Mouse (Mus musculus) frontal cortex, adult 2 months (tissue): Measurements from ENCODE around the gene Gm6588. TPM values are rescaled to one million over a fixed set of nuclear protein-coding genes. Genes with fewer than 3 reads are reported as not detected.

Experiments used
- DNase-seq, 2 experiments: peaks; one replicate each; pipeline ENCODE4 v3.0.0; 2022; ENCODE audit warnings: low spot score in 1 of 2; ENCODE audit errors: extremely low spot score in 1 of 2
- polyA plus RNA-seq: library from polyadenylated mRNA; depleted of rRNA; stranded (reverse); fragments of >200 nt; gene quantifications from 2 replicates; pipeline ENCODE4 v1.2.3, GENCODE M21; 2012

Gm6588 gene
- polyA plus RNA-seq, 1 experiment, result not detected

DNA sequence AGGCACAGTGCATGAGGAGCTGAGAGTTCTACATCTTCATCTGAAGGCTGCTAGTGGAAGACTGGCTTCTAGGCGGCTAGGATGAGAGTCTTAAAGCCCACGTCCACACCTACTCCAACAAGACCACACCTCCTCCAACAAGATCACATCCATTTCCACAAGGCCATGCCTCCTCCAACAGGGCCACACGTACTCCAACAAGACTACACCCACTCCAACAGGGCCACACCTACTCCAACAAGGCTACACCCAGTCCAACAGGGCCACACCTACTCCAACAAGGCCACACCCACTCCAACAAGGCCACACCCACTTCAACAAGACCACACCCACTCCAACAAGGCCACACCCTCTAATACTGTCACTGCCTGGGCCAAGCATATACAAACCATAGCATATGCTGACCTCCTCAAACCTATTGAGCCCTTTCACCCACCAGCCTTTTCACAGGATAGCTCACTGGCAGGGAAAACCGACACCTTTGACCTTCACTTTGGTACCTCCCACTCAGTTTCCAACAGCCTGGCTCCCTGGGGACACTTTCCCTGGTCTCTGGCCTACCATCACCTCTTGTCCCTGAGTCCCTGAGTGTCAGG is 19.9 kb downstream of the Gm6588 start:
- no peak for DNase-seq

DNA sequence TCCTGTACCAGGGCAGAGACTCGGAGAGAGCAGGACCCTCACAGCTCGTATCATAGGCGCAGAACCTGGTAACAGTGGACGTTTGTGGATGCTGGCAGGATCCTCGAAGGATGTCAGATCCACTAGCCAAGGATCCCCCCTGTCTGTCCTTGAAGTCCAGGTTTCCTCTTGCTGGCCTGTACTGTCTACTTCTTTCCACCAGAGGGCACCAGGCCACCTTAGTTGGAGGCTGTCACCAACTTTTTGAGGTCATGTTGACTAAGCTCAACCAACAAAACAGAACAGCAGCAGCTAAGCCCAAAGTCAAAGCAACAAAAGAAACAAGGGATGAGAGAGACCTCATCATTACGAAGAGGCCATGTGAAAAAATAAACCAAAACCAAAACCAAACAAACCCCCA is 20.9 kb downstream of the Gm6588 start:
- peak in 1 of 2 experiments; percentile 81 for DNase-seq

DNA sequence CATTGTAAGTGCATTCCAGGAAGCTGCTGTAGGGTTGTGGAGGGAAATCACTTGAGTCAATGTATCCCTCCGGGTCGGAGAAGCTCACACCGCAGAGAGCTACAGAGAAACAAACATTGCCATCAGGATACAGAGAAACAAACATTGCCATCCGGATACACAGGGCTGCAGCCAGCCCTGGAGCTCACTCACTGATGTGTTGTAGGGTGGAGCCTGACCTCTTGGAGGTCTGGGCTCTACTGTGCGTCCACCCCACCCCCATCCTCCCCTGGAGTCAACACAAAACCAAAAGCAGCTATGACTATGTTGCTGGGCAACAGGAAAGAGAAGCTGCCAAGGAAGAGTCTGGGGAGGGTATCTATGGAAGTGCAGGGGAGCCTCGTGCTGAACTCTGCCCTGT is 24.2 kb downstream of the Gm6588 start:
- DNase-seq, result no peak

DNA sequence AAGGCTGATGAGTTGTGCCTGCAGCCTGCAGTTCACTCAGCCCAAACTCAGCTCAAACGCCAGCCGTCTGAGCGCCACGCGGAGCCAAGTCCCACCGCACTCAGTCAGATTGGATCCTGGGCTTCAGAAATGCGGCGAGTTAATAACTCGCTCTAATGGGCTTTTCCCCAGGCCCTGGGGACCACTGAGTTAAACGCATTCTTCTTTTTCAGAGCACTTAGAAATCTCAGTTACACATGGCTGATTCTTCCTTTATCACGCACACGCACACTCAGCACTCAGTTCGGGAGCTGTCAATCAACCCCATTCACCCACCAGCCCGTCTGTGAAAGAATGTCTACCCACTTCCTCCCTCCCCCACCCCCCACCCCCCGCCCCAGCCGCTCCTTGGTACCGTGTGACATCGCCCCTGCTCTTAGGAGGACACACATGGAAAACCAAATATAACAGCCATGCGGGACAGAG is 32.8 kb downstream of the Gm6588 start:
- DNase-seq, result no peak

DNA sequence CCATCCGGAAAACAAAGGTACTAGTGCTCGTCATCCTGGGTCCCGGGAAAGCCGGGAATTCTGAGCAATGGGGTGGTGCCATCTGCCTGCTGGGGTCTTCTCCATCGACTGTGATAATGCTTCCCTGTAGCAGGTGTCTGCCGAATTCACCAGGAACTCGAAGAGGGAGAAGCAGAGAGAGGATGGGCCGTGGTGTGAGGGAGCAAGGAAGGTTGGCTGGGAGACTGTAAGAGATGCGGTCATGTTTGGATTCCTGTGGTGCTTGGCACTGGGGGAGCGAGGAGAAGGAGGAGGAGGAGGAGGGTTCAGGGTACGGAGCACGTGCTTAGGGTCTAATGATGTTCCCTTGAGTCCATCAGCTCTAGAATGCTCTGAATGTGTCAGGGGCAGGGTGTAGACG is 33.3 kb downstream of the Gm6588 start:
- no peak for DNase-seq

DNA sequence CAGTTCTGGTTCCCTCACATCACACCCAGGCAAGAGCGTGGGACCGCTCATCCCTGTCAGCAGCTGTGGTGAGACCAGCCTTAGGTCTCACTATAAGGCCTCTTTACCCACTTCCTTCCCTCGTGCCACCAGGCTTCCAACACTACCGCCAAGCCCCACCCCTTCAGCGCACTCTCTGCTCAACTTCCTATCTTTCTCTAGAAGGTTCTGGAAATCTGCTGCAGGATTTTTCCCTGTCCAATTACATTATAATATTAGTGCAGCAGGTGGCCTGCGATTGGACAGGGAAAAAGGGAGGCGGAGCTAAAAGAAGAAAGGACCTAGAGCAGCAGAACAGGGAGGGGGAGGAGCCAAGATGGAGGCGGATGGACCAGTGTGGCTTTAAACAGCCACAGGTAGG is 33.8 kb downstream of the Gm6588 start:
- no peak for DNase-seq

DNA sequence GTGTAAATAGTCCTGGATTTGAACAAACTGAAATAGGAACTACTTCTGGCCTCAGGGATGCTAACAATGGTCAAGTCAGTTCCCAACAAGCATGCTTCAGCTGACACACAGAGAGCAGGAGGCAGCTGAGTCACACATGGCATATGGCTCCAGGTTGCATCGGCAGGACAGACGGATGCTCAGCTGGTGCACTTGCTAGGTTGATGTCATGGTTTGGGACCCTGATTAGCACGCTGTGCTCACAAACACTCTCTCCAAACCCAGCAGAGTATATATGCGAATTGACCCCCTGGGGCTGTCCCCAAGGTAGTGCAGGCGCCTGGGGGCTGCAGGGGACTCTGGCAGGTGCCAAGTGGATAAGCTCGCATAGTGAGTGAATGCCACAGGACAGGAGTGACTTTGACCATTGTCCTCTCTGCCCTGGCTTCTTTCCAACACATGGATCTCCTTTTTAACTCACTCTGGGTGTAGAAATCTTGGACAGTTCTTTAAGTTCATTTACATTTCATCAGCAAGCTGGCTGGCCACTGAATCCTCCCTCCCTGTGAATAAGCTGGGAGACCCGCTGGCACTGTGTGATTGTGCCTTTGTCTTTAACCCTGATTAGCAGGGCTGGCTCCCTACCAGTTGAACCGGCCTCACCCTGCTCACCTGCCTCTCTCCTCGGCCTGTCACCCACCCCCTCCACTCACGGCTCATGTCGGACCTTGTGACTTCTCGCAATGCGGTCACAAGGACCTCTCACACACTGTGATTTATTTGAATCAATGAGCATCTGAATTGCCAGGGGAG is 35.9 kb downstream of the Gm6588 start:
- DNase-seq, result no peak

DNA sequence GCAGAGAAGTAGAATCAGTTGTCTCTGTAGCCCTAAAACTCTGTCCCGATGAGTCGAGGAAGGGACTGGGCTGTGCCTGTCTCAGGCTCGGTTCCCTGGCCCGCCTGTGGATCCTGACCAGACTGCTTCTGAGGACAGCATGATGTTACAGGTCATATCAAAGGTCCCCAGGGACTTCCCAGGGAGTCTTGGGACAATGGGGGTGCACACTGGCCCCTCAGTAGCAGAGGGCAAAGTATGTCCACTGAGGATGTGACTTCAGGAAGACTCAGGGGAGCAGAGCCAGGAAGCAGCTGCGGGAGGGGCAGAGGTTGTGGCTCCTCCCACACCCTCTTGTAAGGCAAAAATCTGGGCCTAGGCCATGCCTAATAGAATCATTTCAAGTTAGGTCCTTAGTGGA is 37.2 kb downstream of the Gm6588 start:
- no peak for DNase-seq

DNA sequence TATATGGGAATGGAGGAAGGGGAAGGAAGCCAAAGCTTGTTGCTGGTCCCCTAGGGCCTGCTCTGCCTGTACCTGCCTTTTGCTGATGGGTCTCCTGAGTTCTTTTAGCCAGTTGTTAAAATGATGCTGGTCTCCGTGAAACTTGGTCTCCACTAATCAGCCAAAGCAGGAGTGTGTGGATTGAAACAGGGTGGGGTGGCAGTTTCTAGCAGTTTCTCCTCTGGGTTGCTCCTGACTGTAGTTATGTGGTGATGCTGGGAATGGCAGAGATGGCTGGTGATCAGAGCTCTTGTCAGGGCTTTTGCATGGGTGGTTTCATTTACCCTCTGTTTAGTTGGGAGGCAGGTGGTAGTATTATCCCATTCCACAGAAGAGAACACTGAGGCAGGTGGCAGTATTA is 38.3 kb downstream of the Gm6588 start:
- DNase-seq, result no peak

DNA sequence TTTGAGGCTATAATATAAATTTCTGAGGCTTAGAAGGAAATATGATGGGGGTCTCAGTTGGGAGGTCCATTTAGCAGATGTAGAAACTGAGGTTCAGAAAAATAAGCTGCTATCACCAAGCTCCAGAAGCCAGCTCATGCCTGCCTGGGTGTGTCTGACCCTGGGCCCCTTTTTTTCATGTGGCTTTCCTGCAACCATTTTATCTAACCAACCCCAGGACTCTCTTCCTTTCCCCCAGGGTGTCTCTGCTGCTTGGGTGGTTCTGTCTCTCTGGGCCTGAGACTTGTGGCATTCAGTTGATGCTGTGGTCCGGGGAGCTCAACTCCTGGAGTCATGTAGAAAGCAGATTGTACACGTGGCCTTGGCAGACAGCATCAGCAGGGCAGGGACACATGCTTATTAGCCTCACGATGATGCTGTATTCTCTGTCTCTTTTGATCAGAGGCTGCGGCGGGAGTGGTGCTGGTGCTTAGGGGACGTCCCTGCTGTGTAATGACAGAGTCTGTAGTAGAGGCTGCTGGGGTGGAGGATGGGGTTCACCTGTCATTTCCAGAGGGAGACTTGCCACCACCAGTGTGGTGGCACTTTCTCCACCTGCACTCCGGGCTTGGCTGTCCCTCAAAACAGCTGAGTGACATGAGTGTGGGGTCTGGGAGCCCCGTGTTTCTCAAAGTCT is 39.0 kb downstream of the Gm6588 start:
- no peak for DNase-seq

DNA sequence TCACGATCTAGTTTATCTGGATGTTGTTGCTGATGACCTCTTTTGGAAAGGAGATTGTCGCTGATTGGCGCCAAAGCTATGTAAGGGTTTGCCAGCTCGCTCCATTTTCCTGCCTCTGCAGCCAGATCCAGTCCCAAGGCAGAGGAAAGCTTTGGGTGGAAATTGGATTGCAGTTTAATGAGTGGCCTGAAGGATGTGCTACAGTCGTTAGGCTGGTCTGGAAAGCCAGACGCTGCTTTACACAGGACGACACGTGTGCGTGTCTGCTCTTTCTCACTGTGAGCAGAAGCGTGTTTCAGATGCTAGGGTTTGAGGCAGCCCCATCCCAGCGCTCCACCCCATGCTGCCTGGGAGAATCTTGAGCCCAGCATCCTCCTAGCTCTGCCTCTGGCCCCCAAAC is 42.3 kb downstream of the Gm6588 start:
- DNase-seq, result no peak

DNA sequence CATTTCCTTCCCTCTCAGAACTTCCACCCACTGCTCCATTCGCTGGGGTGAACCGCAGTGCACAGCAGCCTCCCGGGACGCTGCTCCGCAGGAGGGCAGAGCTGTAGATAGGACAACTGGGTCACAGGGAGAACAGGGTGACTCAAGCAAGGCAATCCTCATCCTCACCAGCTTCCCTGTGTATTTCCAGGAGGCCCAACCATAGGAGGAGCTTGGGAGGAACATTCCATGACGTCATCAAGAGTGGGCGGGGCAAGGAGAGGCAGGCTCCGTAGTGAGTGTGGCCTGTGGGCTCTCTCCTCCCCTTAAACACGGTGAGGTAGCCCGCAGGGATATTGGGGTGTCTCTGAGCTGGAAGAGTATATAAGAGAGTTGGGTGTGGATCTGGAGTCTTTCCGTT is 44.3 kb downstream of the Gm6588 start:
- peak; percentile 36 to 80 for DNase-seq

DNA sequence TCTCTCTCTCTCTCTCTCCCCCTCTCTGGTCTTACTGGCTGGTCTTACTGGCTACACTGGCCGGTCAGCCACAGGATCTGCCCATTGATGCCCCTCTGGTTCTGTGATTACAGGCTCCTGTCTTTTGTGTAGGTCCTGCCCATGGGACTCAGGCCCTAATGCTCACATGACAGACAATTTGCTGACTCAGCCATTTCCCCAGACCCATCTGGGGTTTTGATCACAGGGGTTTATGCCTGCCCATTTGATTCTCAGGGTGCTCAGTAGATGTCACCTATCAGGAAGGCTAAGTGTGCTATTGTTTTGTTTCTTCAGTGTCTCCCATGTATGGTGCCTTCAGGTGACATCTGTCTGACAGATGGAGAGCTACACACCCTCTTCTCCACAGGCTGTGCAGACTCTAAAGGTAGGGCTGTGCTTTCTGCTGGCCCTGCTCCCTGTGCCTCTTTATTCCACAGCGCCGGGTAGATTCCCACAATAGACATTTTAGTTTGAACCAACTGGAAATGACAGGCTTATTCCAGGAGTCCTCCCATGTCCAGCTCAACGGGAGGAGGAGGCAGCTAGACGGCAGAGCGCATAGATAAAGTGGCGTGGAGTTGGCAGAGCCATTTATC is 47.6 kb downstream of the Gm6588 start:
- DNase-seq, result no peak

DNA sequence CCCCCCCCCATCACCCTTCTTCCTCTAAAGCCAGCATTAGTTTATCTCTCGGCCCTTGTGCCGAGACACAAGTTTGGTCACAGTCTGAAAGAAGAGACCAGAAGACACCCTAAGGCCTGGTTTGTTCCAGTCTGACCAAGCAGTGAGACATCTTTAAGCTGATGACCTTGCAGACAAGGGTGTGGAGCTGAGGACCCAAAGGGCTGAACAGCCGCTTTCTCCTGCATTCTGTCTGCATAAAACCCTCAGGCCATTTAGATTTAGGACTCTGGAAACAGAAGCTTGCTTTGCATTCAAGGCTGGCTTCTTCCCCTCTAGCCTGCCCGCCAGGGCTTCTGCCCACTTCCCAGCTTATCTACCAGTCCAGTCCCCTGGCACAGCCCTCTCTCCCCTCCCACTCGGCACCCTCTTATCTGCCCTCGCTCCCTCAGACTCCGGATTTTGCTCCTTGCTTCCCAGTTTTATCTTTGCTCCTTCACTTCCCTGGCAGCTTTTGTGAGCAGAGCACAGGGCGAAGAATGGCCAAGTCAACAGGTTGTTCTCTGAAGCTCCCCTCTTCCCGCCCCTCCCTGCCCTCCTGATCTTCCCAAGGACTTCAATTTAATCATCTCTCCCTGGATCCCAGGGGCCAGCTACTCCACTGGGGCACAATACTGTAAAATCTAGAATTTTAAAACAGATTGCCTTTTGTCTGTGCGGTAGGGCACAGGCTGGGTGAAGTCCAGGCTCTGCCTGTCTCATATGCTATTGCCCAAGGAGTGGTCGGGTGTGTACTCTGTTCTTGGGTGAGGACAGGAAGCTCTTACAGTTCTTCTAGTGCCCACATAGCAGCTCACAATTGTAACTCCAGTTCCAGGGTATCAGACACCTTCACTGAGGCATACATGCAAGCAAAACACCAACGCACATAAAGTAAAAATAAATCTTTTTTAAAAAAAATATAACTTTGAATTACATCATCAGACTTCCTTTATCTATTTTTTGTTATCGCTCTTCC is 50.0 kb downstream of the Gm6588 start:
- DNase-seq, result no peak

DNA sequence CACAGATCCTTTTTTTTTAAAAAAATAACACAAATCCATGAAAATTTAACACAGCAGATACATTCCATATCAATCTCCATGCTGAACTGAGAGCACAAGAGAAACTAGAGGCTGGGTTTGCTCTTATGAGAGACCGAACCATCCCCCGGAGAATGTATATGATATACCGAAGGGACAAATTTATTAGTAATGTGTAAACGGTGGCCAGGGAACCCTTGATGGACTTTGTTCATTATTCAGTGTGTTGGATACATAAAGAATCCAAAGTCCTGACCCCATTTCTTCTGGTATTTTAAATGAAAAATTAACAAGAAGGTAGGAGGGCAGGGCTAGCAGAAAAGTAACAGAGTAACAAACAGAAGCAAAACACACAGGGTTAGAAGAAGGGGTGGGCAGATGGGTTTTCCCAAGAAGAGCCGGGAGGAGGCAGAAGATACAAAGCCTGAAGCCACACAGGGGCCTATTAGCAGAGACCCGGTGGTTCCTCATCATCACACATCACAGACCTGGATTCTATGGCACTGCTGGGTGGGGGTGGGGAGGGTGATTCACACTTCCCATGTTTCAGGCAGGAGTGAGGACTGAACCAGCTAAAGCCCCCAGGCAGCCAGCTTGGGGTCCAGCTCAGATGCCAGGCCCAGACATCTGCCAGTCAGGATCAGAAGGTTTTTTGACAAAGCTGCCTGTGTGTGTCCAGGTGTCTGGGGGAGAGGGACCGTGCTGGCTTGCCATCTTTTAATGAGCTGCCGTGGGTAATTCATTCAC is 50.9 kb downstream of the Gm6588 start:
- DNase-seq, result no peak
